Mouse (Mus musculus) brain, embryonic 14.5 days (tissue): ENCODE measurements around the gene Sdc3.

ENCODE experiments used
- CTCF ChIP-seq: fragments of 200-500 bp; IDR thresholded peaks from 2 replicates; pipeline ENCODE4 v1.5.1; 2012; ENCODE audit warnings: inconsistent platforms, mild to moderate bottlenecking, moderate library complexity, borderline replicate concordance; ENCODE audit not compliant: insufficient read depth, insufficient read length; ENCODE audit errors: extremely low read depth
- POLR2A ChIP-seq: fragments of 200-500 bp; IDR thresholded peaks from 2 replicates; pipeline ENCODE4 v1.6.1; 2012; ENCODE audit warnings: mild to moderate bottlenecking, inconsistent platforms, borderline replicate concordance; ENCODE audit not compliant: poor library complexity, insufficient read depth, insufficient read length, severe bottlenecking; ENCODE audit errors: extremely low read depth

DNA sequence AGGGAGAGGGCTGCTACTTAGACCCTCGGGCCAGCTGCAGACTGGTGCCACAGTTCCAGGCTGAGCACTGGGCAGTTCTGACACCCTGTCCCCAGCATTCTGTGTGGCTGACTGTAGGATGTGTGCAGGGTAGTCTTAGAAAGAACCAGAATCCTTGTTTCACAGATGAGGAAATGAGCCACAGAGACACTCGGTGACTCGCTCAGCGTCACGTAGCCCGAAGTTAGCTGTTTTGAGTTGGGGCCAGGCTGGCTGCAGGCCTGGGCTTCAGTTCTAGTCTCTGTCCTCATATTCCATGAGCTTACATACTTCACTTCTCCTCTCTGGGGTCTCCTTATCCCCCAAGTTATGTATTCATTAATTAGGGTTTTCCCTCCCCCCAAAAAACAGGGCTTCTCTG, 3.6 kb downstream of the Sdc3 start:
- TF ChIP-seq POLR2A (no peak), CTCF (no peak)
